Mouse (Mus musculus) layer of hippocampus, postnatal 10 days (tissue): Measurements from ENCODE around the gene Diablo. TPM values are rescaled to one million over a fixed set of nuclear protein-coding genes. Genes with fewer than 3 reads are reported as not detected.
A peak's percentile ranks its signal among the peaks of the same experiment; 100 is the strongest.

Experiments used
- DNase-seq, 2 experiments: peaks; one replicate each; pipeline ENCODE4 v3.0.0; 2021; ENCODE audit warnings: low spot score in 2 of 2
- microRNA-seq, 2 experiments: library from miRNA; unstranded; fragments of <30 nt; microRNA quantifications; one replicate each; pipeline ENCODE4 v1.2.0; 2021
- total RNA-seq, 2 experiments: library from RNA; stranded (reverse); gene quantifications; 2 replicates each; pipeline ENCODE4 v1.2.3; 2021

Diablo gene
- total RNA-seq, 2 experiments from 2014 or later = 41.3 to 48.8 TPM

DNA sequence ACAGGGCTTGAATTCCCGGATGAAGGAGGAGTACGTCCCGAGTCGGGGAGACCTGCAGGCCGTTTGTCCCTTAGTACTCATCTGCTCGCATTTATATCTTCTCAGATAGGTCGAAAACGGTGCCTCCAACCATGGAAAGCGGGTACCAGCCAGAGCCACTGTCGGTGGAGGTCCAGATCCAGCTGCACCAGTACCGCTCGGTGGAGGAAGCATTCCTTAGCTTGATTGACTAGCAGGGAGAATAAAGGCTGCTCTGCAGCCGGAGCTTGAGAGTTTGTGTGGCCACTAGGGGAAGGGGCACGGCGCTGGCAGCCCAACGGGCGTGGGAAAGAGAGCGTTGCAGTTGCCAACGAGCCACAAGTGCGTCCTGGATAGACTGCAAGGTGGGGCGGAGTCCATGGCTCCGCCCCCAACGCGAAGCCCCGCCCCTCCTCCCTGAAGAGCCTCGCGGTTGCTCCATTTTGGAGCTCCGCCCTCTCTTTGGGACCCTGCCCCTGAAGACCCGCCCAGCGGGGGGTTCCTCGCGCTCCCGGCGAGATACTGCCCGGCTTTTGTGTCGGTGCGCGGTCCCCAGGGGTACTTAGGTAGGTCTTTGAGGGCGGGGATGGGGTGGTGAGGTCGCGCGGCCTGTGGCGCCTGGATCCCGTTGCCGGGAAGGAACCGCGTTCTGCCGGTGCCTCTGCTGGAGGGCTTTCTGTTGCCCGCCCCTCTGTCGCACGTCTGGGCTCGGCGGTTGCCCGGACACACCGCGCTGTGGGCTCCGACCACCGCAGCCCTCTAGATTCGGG is 15.8 kb downstream of the Diablo start:
- peak; percentile 85 to 91 for DNase-seq

DNA sequence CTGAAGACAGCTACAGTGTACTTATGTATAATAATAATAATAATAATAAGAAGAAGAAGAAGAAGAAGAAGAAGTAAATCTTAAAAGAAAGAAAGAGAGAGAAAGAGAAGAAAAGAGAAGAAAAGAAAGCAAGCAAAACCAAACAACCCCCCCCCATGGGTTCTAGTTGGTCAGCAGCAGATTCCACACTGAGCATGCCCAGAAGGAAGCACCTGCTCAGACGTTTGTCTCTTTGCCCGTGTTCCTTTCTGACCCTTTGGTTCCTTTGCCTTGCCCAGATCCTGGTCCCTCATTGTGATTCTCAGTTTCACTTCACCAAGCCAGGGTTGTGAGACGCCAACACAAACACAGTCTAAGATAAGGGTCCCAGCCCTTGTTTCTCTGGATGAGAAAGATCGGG is 22.0 kb downstream of the Diablo start:
- DNase-seq = no peak

GRCm38 (mm10) chr5:123499717-123500116 is 24.3 kb downstream of the Diablo start:
- DNase-seq = peak; percentile 53 to 62

DNA sequence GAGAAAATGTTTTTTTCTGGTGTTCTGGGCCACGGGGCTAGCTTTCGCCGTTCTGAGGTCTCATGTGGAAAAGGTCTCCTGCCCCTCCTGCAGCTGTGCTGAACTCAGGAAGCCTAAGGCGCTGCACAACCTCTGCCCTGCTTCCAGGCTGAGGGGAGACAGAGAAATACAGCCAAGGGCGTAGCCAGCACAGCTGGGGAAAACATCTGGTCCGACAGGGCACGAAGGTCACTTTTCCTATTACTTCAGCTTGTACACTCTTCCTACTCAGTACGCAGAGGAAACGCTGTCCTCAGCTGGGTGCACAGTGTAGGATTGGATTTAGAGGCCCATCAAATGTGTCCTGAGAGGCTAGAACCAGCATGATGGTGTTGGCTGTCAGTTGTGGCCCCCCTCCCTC is 34.0 kb downstream of the Diablo start:
- no peak for DNase-seq

- no peak for DNase-seq
These were observed 34.7 kb downstream of the Diablo start, which contains the start of the genes Lrrc43 and Il31 for GRCm38 (mm10) chr5:123489112-123489785. Gene Lrrc43, plus strand, starts transcription at chr5:123489305. Gene Il31, minus strand, starts transcription at chr5:123489489.

GRCm38 (mm10) chr5:123487659-123488395 is 36.1 kb downstream of the Diablo start:
- no peak for DNase-seq

- no peak for DNase-seq
These were observed 50.2 kb downstream of the Diablo start for GRCm38 (mm10) chr5:123473817-123474216.

GRCm38 (mm10) chr5:123470784-123471400 is 53.1 kb downstream of the Diablo start:
- no peak for DNase-seq

- DNase-seq = no peak
These were observed 59.3 kb downstream of the Diablo start for GRCm38 (mm10) chr5:123464638-123465037.

- no peak for DNase-seq
These were observed 62.6 kb downstream of the Diablo start for GRCm38 (mm10) chr5:123461420-123461819.

Small RNA genes lying within 50 kb of the gene (microRNA-seq; reads per million reads assigned to microRNA genes)
- gene Mir7647 = 2.5 reads per million in 2 experiments

Other genes with a start within 250 kb of the Diablo start
- gene Bcl7a, start 180.3 kb downstream of the Diablo start, total RNA-seq = 10 to 100 TPM; 72.7 to 78.5 TPM
- 10 to 100 TPM; 22.3 to 22.7 TPM for gene Mlxip, start 129.4 kb downstream of the Diablo start, total RNA-seq
- 1 to 10 TPM; 1.7 to 2.2 TPM for gene Lrrc43, start 34.9 kb downstream of the Diablo start, total RNA-seq
- not detected for gene Il31, start 34.7 kb downstream of the Diablo start, total RNA-seq
- 1 to 10 TPM; 1.3 to 1.8 TPM for gene B3gnt4, start 13.7 kb downstream of the Diablo start, total RNA-seq
- gene Gm49027, start 1.3 kb upstream of the Diablo start, total RNA-seq = 1 to 10 TPM; 6.2 to 8.7 TPM
- 10 to 100 TPM; 71.4 to 72.0 TPM for gene Vps33a, start 48.9 kb upstream of the Diablo start, total RNA-seq
- gene Clip1, start 160.4 kb upstream of the Diablo start, total RNA-seq = 100 to 1,000 TPM; 119 to 121 TPM
- gene Zcchc8, start 196.9 kb upstream of the Diablo start, total RNA-seq = 10 to 100 TPM; 50.5 to 50.7 TPM
- 10 to 100 TPM; 97.3 to 98.7 TPM for gene Rsrc2, start 225.2 kb upstream of the Diablo start, total RNA-seq
- gene Kntc1, start 225.5 kb upstream of the Diablo start, total RNA-seq = 1 to 10 TPM; 4.5 to 4.9 TPM